Mouse (Mus musculus): Measurements from ENCODE around the gene Pink1. TPM values are rescaled to one million over a fixed set of nuclear protein-coding genes. Genes with fewer than 3 reads are reported as not detected.
A peak's percentile ranks its signal among the peaks of the same experiment; 100 is the strongest.

Pink1 gene
- total RNA-seq, 2 experiments from 2014 or later, result 153 to 158 TPM

DNA sequence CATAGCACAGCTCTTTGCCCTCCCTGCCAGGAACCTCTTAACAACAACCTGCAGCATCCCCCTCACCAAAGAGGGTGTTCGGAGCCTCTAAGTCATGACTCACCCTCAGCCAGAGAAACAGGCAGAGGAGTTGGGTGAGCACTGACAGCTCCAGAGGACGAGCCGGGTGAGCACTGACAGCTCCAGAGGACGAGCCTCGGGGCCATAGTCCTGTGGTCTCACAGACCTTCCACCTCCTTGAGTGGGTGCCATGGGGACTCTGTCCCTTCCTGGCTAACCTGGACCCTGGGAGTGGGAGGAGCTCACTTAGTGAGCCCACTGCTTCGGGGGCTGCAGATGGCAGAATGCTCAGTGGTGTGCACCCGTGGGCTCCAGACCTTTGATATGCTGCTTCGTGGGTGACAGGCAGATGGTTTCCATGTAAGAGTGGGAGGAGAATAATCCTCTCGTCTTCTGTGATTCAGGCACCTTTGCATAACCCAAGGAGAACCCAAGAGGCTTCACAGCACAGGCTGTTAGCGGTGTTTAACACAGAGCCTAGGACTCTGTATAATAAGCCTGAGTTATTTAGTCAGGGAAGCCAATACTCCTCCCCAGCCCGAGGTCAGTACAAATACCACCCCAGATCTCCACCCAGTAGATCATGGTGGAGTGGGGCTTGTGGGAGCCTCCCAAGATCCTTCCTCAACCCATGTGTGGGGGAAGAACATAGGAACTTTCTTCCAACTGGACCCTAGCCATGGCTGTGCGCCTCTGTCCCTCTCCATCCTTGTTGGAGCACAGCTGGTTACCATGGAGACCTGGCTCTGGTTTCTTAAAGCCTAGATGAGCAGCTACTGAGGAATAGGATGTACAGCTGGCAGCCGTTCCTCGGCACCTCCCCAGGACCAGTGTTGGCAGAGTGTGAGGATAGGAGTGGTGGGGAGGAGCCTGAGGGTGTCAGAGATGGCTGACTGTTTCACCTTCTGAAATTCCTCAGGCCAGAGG is 53.8 kb downstream of the Pink1 start:
- DNase-seq (ENCODE audit: low spot score in 2 of 2), result no peak

GRCm38 (mm10) chr4:138267869-138268268 is 58.2 kb downstream of the Pink1 start:
- DNase-seq (ENCODE audit: low spot score in 2 of 2), result no peak

Small RNA genes lying within 50 kb of the gene (microRNA-seq; reads per million reads assigned to microRNA genes)
- gene Gm27646 (not detected), gene Mir7019 (2.6 reads per million, percentile 2 among the genes with 10 or more reads in this experiment)

Other genes starting within 250 kb of the Pink1 start
- 100 to 1,000 TPM; 212 to 217 TPM for gene Hp1bp3, start 110.0 kb downstream of the Pink1 start, total RNA-seq (2021)
- gene Sh2d5, start 75.9 kb downstream of the Pink1 start, total RNA-seq (2021), result 1 to 10 TPM; 3.7 to 4.5 TPM
- 1 to 10 TPM; 5.6 to 6.7 TPM for gene Kif17, start 75.9 kb downstream of the Pink1 start, total RNA-seq (2021)
- gene Ddost, start 21.6 kb downstream of the Pink1 start, total RNA-seq (2021), result 100 to 1,000 TPM; 165 to 169 TPM
- 10 to 100 TPM; 15.7 to 22.9 TPM for gene Cda, start 41.7 kb upstream of the Pink1 start, total RNA-seq (2021)
- gene Fam43b, start 70.2 kb upstream of the Pink1 start, total RNA-seq (2021), result 1 to 10 TPM; 2.2 to 3.2 TPM
- gene Mul1, start 108.4 kb upstream of the Pink1 start, total RNA-seq (2021), result 10 to 100 TPM; 46.4 to 51.4 TPM
- 10 to 100 TPM; 32.9 to 36.4 TPM for gene Camk2n1, start 128.0 kb upstream of the Pink1 start, total RNA-seq (2021)

Measured in adrenal gland, postnatal 4 days (tissue).